Mouse (Mus musculus): Measurements from ENCODE around the gene Ptpro. TPM values are rescaled to one million over a fixed set of nuclear protein-coding genes. Genes with fewer than 3 reads are reported as not detected.

Ptpro gene
- total and polyA plus RNA-seq, 3 experiments, result 0.11 to 0.16 TPM; not detected in 1

- Histone ChIP-seq H3K9me3 (replicated peaks; ENCODE audit: low read length) (peaks cover 9% of the 10 kb centered on the region), H3K27ac (ENCODE audit: insufficient read depth, low read depth) (no peak overlapping the region), H3K4me1 (ENCODE audit: control insufficient read depth in 1 of 2, insufficient read depth in 2 of 2) (peaks cover 0 to 13% of the 10 kb centered on the region in 2 experiments; a peak in 1 of 4 replicates), H3K4me3 (replicated peaks in 1 of 3; ENCODE audit: low read depth in 2 of 3, low read length in 2 of 3, poor library complexity in 1 of 3) (no peak overlapping the region), H3K79me2 (replicated peaks; ENCODE audit: control insufficient read depth, extremely low read depth, insufficient read depth, poor library complexity, severe bottlenecking) (no peaks in the 10 kb centered on the region), H3K4me2 (ENCODE audit: insufficient read depth, low read depth, poor library complexity, severe bottlenecking) (no peak overlapping the region), H3K36me3 (replicated peaks in 1 of 2; ENCODE audit: control insufficient read depth in 1 of 2, insufficient read depth in 1 of 2, low read length in 1 of 2) (no peaks in the 10 kb centered on the region), H3K27me3 (replicated peaks) (no peaks in the 10 kb centered on the region), H3K9ac (ENCODE audit: insufficient read depth, low read depth) (no peak overlapping the region)
- in situ Hi-C loops (cut with MboI; ENCODE audit: low pct_ligation_motif_present, low pct_unique_long_range_greater_than_20kb, low sequenced_read_pairs), result no loop called here
- dilution Hi-C loops (cut with MboI; ENCODE audit: extremely low pct_ligation_motif_present, extremely low pct_unique_long_range_greater_than_20kb, low sequenced_read_pairs), result no loop called here
- no peak for DNase-seq (ENCODE audit: extremely low read depth)
- TF ChIP-seq USF1 (IDR thresholded peaks at IDR 0.05; ENCODE audit: low read depth, low read length) (no peak), CHD2 (IDR thresholded peaks at IDR 0.05; ENCODE audit: low read length) (no peak), ZMIZ1 (IDR thresholded peaks at IDR 0.05; ENCODE audit: low read depth, low read length) (no peak), MXI1 (IDR thresholded peaks at IDR 0.05; ENCODE audit: low read depth, low read length) (no peak), BHLHE40 (IDR thresholded peaks at IDR 0.05; ENCODE audit: low read depth, low read length) (no peak), JUND (conservative IDR thresholded peaks at IDR 0.05; ENCODE audit: low read depth, low read length) (no peak), MAX (IDR thresholded peaks at IDR 0.05; ENCODE audit: low read length) (no peak), POLR2AphosphoS2 (IDR thresholded peaks at IDR 0.05; ENCODE audit: low read depth, low read length) (no peak), TBP (conservative IDR thresholded peaks at IDR 0.05; ENCODE audit: low read depth, low read length) (no peak), MAFK (IDR thresholded peaks at IDR 0.05; ENCODE audit: insufficient replicate concordance, low read length) (no peak), CTCF (conservative IDR thresholded peaks at IDR 0.05 in 1 of 2, IDR thresholded peaks at IDR 0.05 in 1 of 2; ENCODE audit: low read depth in 2 of 2, low read length in 2 of 2) (no peak), ZNF384 (IDR thresholded peaks at IDR 0.05; ENCODE audit: low read depth, low read length) (no peak), MAZ (IDR thresholded peaks at IDR 0.05; ENCODE audit: low read depth, low read length) (no peak), KAT2A (IDR thresholded peaks at IDR 0.05; ENCODE audit: insufficient replicate concordance, low read length) (no peak), GABPA (IDR thresholded peaks at IDR 0.05; ENCODE audit: insufficient replicate concordance, low read depth, low read length) (no peak), E2F4 (IDR thresholded peaks at IDR 0.05; ENCODE audit: insufficient replicate concordance, low read depth, low read length) (no peak), SMC3 (IDR thresholded peaks at IDR 0.05; ENCODE audit: low read depth, low read length) (no peak), CHD1 (IDR thresholded peaks at IDR 0.05; ENCODE audit: low read depth, low read length) (no peak)
Observed at GRCm38 (mm10) chr6:137470901-137471598, 218.9 kb downstream of the Ptpro start.

GRCm38 (mm10) chr6:137472129-137472528, 220.0 kb downstream of the Ptpro start:
- no peak for DNase-seq (ENCODE audit: extremely low read depth)
- no peak overlapping the region for H3K9ac ChIP-seq (ENCODE audit: insufficient read depth, low read depth)
- TF ChIP-seq TCF12 (IDR thresholded peaks at IDR 0.05; ENCODE audit: low read depth, low read length) (no peak), MAZ (IDR thresholded peaks at IDR 0.05; ENCODE audit: low read depth, low read length) (no peak), IRF4 (IDR thresholded peaks at IDR 0.05; ENCODE audit: low read depth, low read length) (no peak), MXI1 (IDR thresholded peaks at IDR 0.05; ENCODE audit: low read depth, low read length) (no peak), JUN (IDR thresholded peaks at IDR 0.05; ENCODE audit: insufficient read depth, low read depth, low read length) (no peak), TBP (conservative IDR thresholded peaks at IDR 0.05; ENCODE audit: low read depth, low read length) (no peak), POLR2AphosphoS2 (IDR thresholded peaks at IDR 0.05; ENCODE audit: low read depth, low read length) (no peak), CTCF (conservative IDR thresholded peaks at IDR 0.05 in 1 of 2, IDR thresholded peaks at IDR 0.05 in 1 of 2; ENCODE audit: low read depth in 2 of 2, low read length in 2 of 2) (no peak), MEF2A (IDR thresholded peaks at IDR 0.05; ENCODE audit: borderline replicate concordance, low read depth, low read length) (no peak), MAFK (IDR thresholded peaks at IDR 0.05; ENCODE audit: insufficient replicate concordance, low read length) (no peak), E2F4 (IDR thresholded peaks at IDR 0.05; ENCODE audit: insufficient replicate concordance, low read depth, low read length) (no peak), ETS1 (conservative IDR thresholded peaks at IDR 0.05; ENCODE audit: low read depth, low read length) (no peak)
- peaks cover 15% of the 10 kb centered on the region for H3K9me3 ChIP-seq (replicated peaks; ENCODE audit: low read length)
- H3K4me1 ChIP-seq (ENCODE audit: control insufficient read depth in 1 of 2, insufficient read depth in 2 of 2), result peaks cover 0 to 13% of the 10 kb centered on the region in 2 experiments; a peak in 1 of 4 replicates
- H3K4me3 ChIP-seq (replicated peaks in 1 of 3; ENCODE audit: low read depth in 2 of 3, low read length in 2 of 3, poor library complexity in 1 of 3), result no peak overlapping the region
- no peaks in the 10 kb centered on the region for H3K27me3 ChIP-seq (replicated peaks)
- H3K36me3 ChIP-seq (replicated peaks in 1 of 2; ENCODE audit: control insufficient read depth in 1 of 2, insufficient read depth in 1 of 2, low read length in 1 of 2), result peaks cover 0 to 6% of the 10 kb centered on the region in 2 experiments
- no peak overlapping the region for H3K4me2 ChIP-seq (ENCODE audit: insufficient read depth, low read depth, poor library complexity, severe bottlenecking)
- in situ Hi-C loops (cut with MboI; ENCODE audit: low pct_ligation_motif_present, low pct_unique_long_range_greater_than_20kb, low sequenced_read_pairs) (no loop called here), dilution Hi-C loops (cut with MboI; ENCODE audit: extremely low pct_ligation_motif_present, extremely low pct_unique_long_range_greater_than_20kb, low sequenced_read_pairs) (no loop called here)
- H3K27ac ChIP-seq (ENCODE audit: insufficient read depth, low read depth), result no peak overlapping the region
- no peaks in the 10 kb centered on the region for H3K79me2 ChIP-seq (replicated peaks; ENCODE audit: control insufficient read depth, extremely low read depth, insufficient read depth, poor library complexity, severe bottlenecking)
